Mouse (Mus musculus) left cerebral cortex, postnatal 25 days (tissue): Measurements from ENCODE around the gene Slco2b1. TPM values are rescaled to one million over a fixed set of nuclear protein-coding genes. Genes with fewer than 3 reads are reported as not detected.
"Not testable (repeated sequence)": the region's sequence is repeated elsewhere in the genome, so short reads cannot be mapped to it uniquely, and the experiment has no call there.

Source experiments
- DNase-seq, 2 experiments: peaks; one replicate each; pipeline ENCODE4 v3.0.0; 2022; ENCODE audit warnings: low spot score in 2 of 2, mixed read lengths in 1 of 2
- intact Hi-C: fragments of 180-260 bp; cut with DNase I; formaldehyde crosslinking; loops from one replicate; pipeline ENCODE4 v1.15.1; 2025
- total RNA-seq, 2 experiments: library from RNA; stranded (reverse); gene quantifications; 2 replicates each; pipeline ENCODE4 v1.2.3; 2021

The Slco2b1 gene
- 10 to 100 TPM; 13.8 to 14.7 TPM for total RNA-seq

DNA sequence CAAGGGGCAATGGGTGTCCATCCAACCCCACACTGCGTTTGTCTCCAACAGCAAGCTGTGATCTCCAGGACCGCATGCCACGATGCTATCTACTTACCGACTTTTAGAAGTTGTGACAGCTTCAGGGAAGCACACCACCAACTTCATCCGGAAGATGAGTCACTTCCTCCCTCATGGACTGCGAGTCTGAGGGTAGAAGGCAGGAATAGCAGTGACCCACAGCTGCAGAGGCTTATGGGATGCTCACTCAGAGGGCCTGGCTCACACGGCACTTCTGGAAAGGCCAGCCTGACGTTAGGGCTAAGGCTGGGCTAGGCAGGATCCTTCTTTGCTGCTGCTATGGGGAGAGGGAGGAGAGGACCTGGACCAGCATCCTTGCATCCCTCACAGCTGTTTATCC is at the start of gene Slco2b1:
TSS of gene Slco2b1 (minus strand) at position 175 of the 400 bp plus-strand sequence.
- no peak for DNase-seq
- intact Hi-C loops, result loop anchor here (2.0 to 5.0 kb wide), 3 partner anchors 52 to 86 kb away; no protein-coding TSS in a partner anchor

DNA sequence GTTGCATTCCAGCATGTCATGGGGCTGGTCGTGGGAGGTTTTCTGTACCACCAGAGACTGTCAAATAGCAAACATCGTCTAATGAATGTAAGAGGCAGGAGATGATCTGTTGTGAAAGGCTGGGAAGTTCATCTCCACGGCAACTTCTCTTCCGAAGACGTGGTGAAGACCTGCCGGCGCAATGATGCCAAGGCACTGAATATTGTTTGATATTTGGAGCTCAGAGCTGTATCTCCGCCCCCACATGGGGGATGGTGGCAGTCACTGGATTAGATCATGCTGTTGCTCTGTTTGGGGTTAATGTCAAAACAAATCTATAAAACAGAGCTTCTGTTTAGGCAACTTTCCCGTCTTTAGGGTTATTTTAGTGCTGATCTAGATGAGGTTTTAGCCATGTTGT is 28.1 kb upstream of the Slco2b1 start:
- intact Hi-C loops, result no loop called here
- peak; percentile 4 to 10 for DNase-seq

GRCm38 (mm10) chr7:99735491-99735890 is 24.4 kb upstream of the Slco2b1 start:
- intact Hi-C loops, DNase-seq: not testable (repeated sequence)

GRCm38 (mm10) chr7:99734612-99735011 is 23.5 kb upstream of the Slco2b1 start:
- DNase-seq, result no peak
- intact Hi-C loops, result no loop called here

DNA sequence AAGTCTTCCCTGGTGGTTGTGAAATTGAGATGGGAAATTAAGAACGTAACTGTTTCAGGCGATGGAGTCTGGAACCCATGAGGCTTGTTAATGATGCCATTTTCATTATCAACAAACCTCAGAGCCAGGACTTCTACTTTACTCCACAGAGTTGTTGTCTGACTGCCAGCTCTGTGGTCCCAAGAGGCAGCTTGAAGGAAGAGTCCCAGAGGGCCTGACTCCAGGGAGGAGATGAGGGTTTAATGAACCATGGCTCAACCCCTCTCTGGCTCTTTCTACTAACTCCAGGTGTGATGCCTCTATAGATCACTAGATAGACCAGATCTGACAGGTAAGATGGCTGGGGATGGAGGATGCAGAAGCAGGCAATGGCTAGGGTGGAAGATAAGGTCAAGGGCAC is 18.8 kb upstream of the Slco2b1 start, which contains the start of gene Olfr520:
TSS of gene Olfr520 (plus strand) at position 301 of the 400 bp plus-strand sequence.
- DNase-seq, result no peak

DNA sequence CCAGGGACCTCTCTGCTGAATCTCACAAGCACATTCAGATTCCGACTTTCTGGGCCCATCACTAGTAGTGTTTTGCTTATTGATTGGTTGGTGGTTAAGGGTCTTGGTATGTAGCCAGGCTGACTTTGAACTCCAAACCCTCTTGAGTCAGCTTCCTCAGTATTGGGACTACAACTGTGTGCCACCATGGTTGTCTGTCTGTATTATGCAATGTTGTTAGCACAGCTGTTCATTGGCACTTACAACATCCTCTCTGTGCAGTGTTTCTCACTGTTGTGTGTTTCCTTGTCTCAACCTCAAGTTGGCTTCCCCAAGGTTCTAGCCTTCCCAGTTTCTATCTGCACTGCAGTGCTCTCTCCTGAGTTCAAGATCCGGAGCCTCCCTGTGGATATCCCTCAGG is 5.4 kb upstream of the Slco2b1 start:
- no peak for DNase-seq
- intact Hi-C loops, result no loop called here

More for the DNA sequence above, 18.8 kb upstream of the Slco2b1 start, which contains the start of gene Olfr520:
- intact Hi-C loops, result no loop called here

DNA sequence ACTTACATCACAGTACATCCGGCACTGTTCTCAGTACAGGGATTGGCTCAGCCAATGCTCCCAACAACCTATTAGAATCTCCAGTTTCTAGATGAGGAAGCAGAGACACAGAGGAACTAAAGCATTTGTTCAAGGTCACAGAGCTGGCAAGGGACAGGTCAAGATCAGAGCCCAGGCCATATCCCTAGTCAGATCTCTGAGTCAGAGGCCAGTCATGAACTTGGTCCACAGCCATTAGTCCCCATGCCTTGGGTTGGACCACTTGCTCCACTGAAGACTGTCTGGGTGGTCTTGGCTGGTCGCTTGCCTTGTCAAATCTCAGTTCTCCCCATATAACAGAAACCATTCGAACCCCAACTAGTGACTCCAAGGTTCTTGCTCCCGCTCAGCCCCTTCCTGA is 1.3 kb upstream of the Slco2b1 start:
- intact Hi-C loops, result loop anchor here (5.0 kb wide), 1 partner anchor 85 kb away; no protein-coding TSS in a partner anchor

GRCm38 (mm10) chr7:99710476-99710875 is 664 bp downstream of the Slco2b1 start:
- DNase-seq, result peak in 1 of 2 experiments; percentile 35
- intact Hi-C loops, result loop anchor here (2.0 to 5.0 kb wide), 3 partner anchors 52 to 87 kb away; no protein-coding TSS in a partner anchor

More for the DNA sequence above, 1.3 kb upstream of the Slco2b1 start:
- no peak for DNase-seq

- intact Hi-C loops, result loop anchor here (2.0 to 5.0 kb wide), 3 partner anchors 51 to 87 kb away; no protein-coding TSS in a partner anchor
- DNase-seq, result no peak
These were observed 1.1 kb downstream of the Slco2b1 start for GRCm38 (mm10) chr7:99709992-99710391.

DNA sequence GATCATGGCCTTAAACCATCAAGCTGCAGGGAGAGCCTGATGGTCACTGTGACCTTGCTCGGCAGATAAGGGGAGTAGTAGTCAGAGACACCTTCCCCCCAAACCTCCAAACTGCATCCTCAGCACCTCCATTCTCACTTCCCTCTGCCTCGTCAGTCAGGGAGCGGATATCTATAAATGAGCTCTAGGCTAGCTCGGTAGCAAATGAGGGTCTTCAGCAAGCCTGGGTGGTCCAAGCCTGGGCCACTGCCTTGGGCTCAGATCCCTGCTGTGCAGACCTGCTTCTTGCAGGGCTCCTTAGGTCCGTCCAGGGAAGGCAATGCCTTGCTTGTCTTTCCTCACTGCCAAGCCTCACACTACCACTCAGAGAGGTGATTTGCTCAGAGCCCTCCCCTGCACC is 2.4 kb downstream of the Slco2b1 start:
- DNase-seq, result no peak
- intact Hi-C loops, result no loop called here

DNA sequence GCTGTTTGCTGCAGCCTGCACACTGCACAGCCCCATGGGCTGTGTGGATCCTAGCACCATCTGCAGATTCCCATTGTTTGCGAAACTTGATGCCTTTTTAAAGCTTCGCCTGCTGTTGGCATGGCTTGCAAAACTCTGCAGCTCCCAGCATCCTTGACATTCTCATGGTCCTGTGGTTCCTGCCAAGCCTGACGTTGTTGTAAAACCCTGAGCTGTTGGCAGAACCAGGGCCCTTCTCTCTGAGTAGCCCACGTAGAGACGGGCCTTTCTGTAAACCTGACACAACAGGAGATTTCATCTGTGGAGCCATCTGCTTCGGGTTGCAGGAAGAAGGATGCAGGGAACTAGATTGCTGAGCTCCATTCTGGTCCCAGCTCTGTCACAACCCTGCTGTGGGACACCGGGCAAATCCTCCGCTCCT is 2.8 kb downstream of the Slco2b1 start:
- peak; percentile 60 to 94 for DNase-seq
- intact Hi-C loops, result no loop called here

DNA sequence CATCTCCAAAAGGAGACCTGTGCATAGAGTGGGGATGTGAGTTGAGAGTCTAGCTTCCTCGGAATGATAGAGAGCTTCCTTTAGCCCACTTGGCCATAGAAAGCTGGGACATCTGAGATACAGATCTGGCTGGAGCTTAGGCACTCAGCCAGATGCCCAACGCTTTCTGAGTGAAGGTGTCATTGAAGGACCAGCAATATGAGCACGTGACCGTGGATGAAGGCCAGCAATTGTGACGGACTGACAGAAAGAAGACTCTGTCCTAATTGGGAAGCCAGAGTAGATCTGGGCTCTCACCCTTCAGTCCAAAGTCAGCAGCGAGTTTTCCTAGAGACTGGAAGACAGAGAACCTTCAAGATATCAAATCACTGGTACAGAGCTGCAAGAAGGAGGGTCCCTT is 3.5 kb downstream of the Slco2b1 start:
- no peak for DNase-seq
- intact Hi-C loops, result no loop called here

- intact Hi-C loops, result no loop called here
- peak in 1 of 2 experiments; percentile 11 for DNase-seq
These were observed 4.0 kb downstream of the Slco2b1 start for GRCm38 (mm10) chr7:99707038-99707595.

GRCm38 (mm10) chr7:99706341-99707037 is 4.7 kb downstream of the Slco2b1 start:
- intact Hi-C loops, result no loop called here
- DNase-seq, result peak in 1 of 2 experiments; percentile 17

- intact Hi-C loops, result no loop called here
- no peak for DNase-seq
These were observed 6.2 kb downstream of the Slco2b1 start for GRCm38 (mm10) chr7:99704736-99705519.

- intact Hi-C loops, result no loop called here
- DNase-seq, result no peak
These were observed 8.9 kb downstream of the Slco2b1 start for GRCm38 (mm10) chr7:99702201-99702600.

GRCm38 (mm10) chr7:99700641-99701040 is 10.5 kb downstream of the Slco2b1 start:
- no peak for DNase-seq
- intact Hi-C loops, result no loop called here

- intact Hi-C loops, result no loop called here
- DNase-seq, result no peak
These were observed 11.4 kb downstream of the Slco2b1 start for GRCm38 (mm10) chr7:99699709-99700151.

GRCm38 (mm10) chr7:99699106-99699505 is 12.0 kb downstream of the Slco2b1 start:
- intact Hi-C loops, result no loop called here
- no peak for DNase-seq

DNA sequence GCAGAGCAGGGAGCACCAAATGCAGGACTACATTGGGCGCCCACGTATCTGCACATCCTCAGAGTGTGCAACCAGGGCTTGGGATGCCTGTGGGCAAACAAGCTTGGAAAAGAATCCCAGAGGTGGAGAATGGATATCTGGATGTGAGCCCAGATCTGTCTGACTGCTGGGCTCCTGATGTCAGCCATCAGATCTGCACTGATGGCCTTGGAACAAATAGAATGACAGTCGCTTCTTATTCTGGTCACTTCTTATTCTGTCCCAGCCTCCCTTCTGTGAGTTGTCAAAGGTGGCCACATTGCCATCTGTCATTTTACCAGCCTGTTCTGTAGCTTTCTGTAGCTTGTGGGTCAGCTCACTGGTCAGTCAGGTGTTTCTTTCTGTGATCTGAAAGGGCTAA is 12.6 kb downstream of the Slco2b1 start:
- intact Hi-C loops, result no loop called here
- DNase-seq, result no peak
